Mouse (Mus musculus): ENCODE measurements around the gene Gm10670. TPM values are rescaled to one million over a fixed set of nuclear protein-coding genes. Genes with fewer than 3 reads are reported as not detected.

The Gm10670 gene
- not detected in 2 replicates for polyA plus RNA-seq (2012; rRNA removed)

DNA sequence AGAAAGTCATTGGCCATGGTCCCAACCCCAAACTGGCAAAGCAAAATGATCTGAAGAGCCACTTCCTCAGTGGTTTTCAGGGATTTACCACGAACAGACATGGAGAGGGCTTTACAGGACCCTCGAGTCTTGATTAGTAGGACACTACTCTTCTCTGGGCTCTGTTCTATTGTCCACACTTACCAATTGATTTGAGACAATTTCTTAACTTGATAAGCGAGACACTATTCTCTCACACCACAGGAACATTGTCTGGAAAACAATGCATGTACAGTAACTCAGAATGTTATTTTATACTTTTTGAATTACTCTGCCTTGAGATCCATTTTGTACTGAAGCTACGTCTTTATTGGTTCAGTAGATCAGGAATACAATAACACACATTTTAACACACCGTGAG, at the start of gene Gm10670:
Gm10670 (minus strand) TSS at position 101 of the 400 bp plus-strand sequence.

GRCm38 (mm10) chr7:20510434-20510833, 35.7 kb upstream of the Gm10670 start, which contains the start of gene Vmn1r103:
Gene Vmn1r103 (minus strand): TSS chr7:20510534.

DNA sequence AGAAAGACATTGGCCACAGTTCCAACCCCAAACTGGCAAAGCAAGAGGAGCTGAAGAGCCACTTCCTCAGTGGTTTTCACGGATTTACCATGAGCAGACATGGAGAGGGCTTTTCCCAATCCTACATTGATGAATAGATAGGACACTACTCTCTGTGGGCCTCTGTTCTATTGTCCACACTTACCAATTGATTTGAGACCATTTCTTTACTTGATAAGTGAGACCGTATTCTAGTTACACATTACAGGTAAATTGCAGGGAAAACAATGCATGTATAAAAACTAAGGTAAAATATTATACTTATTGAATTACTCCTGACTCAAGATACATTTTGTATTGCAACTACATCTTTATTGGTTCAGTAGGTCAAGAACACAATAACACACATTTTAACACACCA, 32.2 kb downstream of the Gm10670 start, which contains the start of gene Vmn1r101:
Vmn1r101 (minus strand) TSS at position 101 of the 400 bp plus-strand sequence.

Other genes with a start within 250 kb of the Gm10670 start
- gene Gm4498, start 241.1 kb downstream of the Gm10670 start, polyA plus RNA-seq (2012; rRNA removed): not detected in 2 replicates
- gene Gm5890, start 212.1 kb downstream of the Gm10670 start, polyA plus RNA-seq (2012; rRNA removed): not detected in 2 replicates
- gene Gm4133, start 140.9 kb downstream of the Gm10670 start, polyA plus RNA-seq (2012; rRNA removed): not detected in 2 replicates
- not detected in 2 replicates for gene Gm5728, start 99.5 kb downstream of the Gm10670 start, polyA plus RNA-seq (2012; rRNA removed)
- gene Vmn1r100, start 57.0 kb downstream of the Gm10670 start, polyA plus RNA-seq (2012; rRNA removed): not detected in 2 replicates
- not detected in 2 replicates for gene Vmn1r101, start 32.3 kb downstream of the Gm10670 start, polyA plus RNA-seq (2012; rRNA removed)
- not detected in 2 replicates for gene Vmn1r103, start 35.6 kb upstream of the Gm10670 start, polyA plus RNA-seq (2012; rRNA removed)
- gene Vmn1r104, start 58.9 kb upstream of the Gm10670 start, polyA plus RNA-seq (2012; rRNA removed): not detected in 2 replicates
- not detected in 2 replicates for gene Gm5726, start 70.8 kb upstream of the Gm10670 start, polyA plus RNA-seq (2012; rRNA removed)
- not detected in 2 replicates for gene Gm4141, start 101.3 kb upstream of the Gm10670 start, polyA plus RNA-seq (2012; rRNA removed)
- not detected in 2 replicates for gene Gm4513, start 124.1 kb upstream of the Gm10670 start, polyA plus RNA-seq (2012; rRNA removed)
- gene Vmn1r107, start 194.0 kb upstream of the Gm10670 start, polyA plus RNA-seq (2012; rRNA removed): not detected in 2 replicates
- not detected in 2 replicates for gene Vmn1r111, start 228.3 kb upstream of the Gm10670 start, polyA plus RNA-seq (2012; rRNA removed)

Data from liver, embryonic 18 days (tissue).